Mouse (Mus musculus): ENCODE measurements around the gene Shf. TPM values are rescaled to one million over a fixed set of nuclear protein-coding genes. Genes with fewer than 3 reads are reported as not detected.
"Not testable (repeated sequence)": the region's sequence is repeated elsewhere in the genome, so short reads cannot be mapped to it uniquely, and the experiment has no call there.

The Shf gene
- total RNA-seq, 2 experiments from 2014 or later, result 64.9 to 72.2 TPM

DNA sequence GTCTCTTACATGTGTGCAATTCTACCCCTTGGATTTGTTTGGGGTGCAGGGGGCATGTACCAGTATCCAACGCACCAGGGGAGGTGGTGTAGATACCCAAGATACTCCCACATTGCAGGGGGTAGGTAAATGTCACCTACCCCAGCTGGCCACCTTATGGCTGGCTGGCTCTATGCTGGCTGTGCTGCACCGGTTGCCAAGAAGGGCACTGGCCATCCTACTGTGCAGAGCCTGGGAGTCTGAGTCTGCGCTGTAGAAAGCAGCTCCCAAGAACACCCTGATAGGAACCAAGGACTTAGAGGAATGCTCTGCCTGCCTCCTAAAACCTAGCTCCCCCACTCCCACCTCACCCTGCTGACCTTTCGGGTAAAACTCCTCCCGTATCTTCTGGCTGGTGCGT lies 16.0 kb downstream of the Shf start:
- intact Hi-C loops (cut with DNase I), result no loop called here
- DNase-seq (ENCODE audit: low spot score in 2 of 2), result no peak

DNA sequence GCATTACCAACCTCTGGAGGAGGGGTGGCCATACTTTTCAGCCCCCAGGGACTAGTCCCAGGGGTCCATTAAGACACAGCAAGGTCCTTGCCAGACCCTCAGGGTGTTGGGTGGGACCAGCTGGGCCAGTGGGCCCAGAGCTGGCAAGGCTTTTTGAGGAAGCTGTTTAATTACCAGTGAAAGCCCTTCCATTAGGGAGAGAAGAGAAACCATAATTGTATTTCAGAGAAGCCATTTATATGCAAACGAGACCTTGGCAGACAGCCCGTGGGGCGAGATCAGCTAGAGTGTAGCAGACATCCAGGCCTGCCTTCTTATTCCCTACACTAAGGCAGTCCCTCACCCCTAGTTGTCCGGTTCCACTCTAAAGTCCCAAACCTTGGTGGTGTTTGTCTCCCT lies 17.0 kb downstream of the Shf start:
- DNase-seq (ENCODE audit: low spot score in 2 of 2), result peak; percentile 46 to 61
- intact Hi-C loops (cut with DNase I), result no loop called here

DNA sequence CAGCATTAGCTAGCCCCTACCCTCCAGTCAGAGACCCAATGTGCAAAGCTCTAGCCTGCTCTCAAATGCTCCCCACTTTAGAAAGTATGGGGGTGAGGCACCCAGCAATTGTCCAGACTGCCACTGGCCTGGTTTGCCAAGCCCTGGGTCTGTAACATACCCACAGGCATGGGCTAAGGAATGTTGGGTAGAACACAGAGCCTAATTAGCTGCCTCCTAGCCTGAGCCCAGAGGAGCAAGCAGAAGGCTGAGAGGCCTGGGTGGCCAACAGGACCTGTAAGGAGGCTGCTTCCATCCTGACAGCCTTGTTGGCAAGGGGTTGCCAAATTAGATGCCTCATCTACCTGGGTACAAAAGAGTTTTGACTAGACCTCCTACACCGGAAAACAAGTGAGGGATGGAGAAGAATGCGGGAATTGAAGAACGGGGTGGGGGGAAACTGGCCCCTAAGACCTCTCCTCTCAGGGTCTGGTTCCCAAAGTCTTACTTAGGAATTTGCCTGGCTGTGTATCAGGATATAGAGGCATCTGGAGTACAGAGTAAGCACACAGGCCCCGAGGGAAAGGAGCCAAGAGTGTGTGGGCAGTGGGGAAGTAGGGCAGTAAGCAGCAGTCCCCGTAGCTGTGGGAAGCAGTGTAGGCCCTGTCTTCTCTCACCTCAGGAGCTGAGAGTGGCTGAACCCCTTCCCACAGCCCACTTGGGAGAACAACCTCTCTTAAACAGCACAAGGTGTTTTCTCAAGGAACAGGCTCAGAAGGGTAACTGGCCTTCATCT lies 17.6 kb downstream of the Shf start:
- peak; percentile 48 to 91 for DNase-seq (ENCODE audit: low spot score in 2 of 2)
- intact Hi-C loops (cut with DNase I), result no loop called here

DNA sequence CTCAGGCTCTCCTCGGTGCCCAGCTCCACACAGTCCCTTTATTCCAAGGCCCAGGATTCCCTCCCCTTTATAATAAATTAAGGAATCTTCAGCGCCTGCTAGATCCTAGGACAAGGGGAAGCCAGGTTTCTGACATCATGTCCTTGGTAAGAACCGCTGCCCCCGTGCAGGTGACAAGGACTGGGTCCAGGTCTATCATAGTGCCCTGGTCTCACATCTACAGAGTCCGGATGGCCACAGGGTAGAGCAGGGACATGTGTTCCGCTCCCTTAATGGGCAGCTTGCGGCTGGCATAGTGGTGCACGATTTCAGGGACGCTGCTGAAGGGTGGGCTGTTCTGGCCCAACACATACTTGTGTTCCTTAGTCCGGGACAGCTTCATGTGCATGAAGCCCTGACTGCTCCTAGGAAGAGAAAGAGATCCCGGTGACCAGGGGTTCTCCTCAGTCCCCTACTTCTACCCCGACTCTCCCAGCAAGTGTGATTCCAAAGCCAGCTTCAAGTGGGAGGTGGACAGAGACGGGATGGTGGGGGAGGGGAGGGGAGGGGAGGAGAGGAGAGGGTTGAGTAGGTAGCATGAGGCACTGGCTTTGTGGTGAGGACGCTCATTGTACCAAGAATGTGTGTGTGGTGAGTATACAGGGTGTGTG lies 19.7 kb downstream of the Shf start:
- intact Hi-C loops (cut with DNase I), result no loop called here
- DNase-seq (ENCODE audit: low spot score in 2 of 2), result peak in 1 of 2 experiments; percentile 30

DNA sequence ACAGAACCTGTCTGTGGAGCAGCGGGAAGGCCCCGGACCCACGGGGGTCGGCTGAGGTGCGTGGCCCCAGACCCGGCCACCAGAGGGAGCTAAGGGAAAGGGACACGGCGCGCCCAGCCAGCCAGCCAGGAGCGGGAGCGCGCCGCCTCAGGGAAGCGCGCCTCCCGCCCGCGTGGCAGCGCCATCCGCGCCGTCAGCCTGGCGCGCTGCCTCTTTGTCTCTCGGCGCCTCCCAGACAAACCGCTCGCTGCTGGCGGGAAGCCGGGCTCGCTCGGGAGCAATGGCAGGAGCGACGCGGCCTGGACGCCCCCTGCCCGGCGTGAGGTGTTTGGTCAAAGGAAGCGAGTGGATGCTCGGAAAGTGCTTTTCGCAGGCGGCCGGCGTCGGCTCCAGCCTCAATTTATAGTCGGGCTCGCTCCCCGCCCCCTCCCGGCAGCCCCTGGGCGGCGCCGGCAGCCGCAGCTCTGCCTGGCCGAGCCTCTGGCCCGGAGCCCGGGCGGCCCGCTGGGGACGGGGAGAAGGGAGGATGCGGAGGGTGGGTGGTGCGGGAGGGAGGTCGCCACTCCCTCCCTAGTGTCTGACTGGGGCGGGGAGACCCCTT lies 20.3 kb downstream of the Shf start:
- intact Hi-C loops (cut with DNase I), result loop anchor here (1.0 kb wide), 2 partner anchors 20 to 30 kb away; no protein-coding TSS in a partner anchor
- peak; percentile 89 to 91 for DNase-seq (ENCODE audit: low spot score in 2 of 2)

DNA sequence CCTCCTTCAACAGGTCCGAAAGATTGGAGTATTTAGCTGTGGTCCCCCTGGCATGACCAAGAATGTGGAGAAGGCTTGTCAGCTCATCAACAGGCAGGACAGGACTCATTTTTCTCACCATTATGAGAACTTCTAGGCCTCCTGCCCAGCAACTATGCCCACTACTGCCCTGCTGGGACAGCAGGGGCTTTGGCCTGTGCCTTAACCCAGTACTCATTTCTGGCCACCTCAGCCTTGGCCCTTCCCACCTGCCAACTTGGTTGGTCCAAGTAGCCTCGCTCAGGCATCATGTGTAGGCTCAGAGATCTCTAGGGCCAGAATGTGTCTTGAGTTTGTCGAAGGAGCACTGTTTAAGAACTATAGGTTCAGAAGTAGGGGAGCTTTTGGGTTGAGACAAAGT lies 21.7 kb downstream of the Shf start:
- DNase-seq (ENCODE audit: low spot score in 2 of 2), result no peak
- intact Hi-C loops (cut with DNase I), result no loop called here

DNA sequence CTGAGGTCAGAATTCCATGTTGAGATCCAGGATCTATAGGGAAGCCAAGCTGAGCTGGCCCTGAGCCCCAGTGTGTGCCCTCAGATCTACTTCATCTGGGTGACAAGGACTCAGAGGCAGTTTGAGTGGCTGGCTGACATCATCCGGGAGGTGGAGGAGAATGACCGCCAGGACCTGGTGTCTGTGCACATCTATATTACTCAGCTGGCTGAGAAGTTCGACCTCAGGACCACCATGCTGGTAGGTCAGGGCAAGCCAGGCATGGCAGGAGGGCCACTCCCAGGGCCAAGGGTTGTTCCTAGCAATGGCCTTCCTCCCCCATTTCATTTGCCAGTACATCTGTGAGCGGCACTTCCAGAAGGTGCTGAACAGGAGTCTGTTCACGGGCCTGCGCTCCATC lies 22.8 kb downstream of the Shf start:
- DNase-seq (ENCODE audit: low spot score in 2 of 2); intact Hi-C loops (cut with DNase I): not testable (repeated sequence)

DNA sequence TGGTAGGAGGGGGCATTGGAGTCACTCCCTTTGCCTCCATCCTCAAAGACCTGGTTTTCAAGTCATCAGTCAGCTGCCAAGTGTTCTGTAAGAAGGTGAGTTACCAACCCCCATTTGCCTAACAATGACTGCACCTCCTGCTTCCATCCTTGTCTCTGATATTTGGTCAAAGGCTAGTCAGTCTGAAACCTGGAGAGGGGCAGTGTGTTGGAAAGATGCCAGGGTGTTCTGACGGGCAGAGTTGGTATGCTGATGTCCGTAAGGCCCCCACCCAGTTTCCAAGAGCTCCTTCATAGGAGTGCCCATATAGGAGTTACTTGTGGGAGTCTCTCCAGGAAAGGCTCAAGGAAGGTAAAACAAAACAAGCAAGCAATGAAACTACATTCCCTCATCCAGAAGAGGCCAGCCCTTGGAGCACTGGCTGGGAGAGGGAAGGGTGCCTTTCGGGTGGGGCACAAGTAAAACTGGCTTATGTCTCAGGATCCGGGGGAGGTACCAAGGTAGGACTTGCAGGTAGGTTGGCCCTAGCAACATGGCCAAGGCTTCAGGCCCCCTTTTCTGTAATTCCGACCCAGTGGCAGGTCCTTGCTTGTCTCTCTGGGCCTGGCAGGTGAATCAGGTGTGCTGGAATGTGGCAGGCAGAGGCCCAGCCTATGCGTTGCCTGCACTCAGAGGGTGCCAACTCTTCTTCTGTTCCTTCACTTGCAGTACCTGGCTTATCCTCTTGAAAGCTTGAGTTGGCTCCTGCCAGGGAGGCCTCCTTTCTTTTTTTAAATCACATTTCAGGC lies 23.7 kb downstream of the Shf start:
- DNase-seq (ENCODE audit: low spot score in 2 of 2), result no peak
- intact Hi-C loops (cut with DNase I), result no loop called here

DNA sequence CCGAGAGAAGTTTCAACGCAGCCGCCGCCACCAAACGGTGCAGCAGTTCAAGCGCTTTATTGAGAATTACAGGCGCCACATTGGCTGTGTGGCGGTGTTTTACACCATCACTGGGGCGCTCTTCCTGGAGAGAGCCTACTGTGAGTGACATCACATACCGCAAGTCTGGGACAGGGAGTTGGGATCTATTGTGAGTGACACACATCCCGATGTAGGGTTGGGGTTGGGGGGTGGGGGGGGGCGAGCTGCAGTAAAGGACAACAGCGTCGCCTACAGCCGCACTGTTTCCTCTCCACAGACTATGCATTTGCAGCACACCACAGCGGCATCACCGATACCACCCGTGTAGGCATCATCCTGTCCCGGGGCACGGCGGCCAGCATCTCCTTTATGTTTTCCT lies 31.7 kb downstream of the Shf start:
- DNase-seq (ENCODE audit: low spot score in 2 of 2), result no peak
- intact Hi-C loops (cut with DNase I), result no loop called here

DNA sequence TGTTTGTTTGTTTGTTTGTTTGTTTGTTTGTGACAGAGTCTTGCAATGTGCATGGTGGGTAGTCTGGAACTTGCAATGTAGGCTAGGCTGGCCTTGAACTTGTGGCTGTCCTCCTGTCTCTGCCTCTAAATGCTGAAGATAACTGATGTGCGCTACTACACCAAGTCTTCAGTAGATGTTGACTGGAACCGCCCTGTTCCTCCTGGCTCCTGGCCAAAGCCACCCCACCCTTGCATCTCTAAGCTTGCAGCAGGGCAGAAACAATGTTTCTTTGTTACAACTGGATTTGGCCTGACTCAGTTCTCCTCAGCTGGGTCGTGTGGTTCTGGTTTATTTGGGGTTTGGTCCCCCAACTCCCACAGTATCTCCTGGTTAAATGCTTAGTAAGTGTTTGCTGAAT lies 34.8 kb downstream of the Shf start:
- DNase-seq (ENCODE audit: low spot score in 2 of 2), result no peak
- intact Hi-C loops (cut with DNase I), result no loop called here

DNA sequence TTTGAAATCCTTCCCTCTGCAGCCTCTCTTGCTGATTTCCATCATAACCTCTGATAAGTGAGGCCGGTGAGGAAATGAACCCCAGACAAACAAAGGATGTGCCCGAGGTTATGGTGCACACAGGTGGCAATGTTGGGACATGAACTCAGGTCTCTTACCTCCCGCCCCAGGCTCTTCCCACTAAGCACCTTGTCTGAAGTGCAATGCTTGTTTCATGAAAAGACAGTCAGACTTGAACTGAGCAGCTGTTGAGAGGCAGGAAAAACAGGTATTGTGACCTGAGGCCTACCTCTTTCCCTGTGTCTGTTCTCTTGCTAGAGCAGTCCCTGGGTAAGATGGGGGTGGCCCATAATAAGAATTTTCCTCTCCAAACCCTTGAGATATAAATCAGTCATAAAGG lies 36.7 kb downstream of the Shf start:
- intact Hi-C loops (cut with DNase I), result no loop called here
- no peak for DNase-seq (ENCODE audit: low spot score in 2 of 2)

DNA sequence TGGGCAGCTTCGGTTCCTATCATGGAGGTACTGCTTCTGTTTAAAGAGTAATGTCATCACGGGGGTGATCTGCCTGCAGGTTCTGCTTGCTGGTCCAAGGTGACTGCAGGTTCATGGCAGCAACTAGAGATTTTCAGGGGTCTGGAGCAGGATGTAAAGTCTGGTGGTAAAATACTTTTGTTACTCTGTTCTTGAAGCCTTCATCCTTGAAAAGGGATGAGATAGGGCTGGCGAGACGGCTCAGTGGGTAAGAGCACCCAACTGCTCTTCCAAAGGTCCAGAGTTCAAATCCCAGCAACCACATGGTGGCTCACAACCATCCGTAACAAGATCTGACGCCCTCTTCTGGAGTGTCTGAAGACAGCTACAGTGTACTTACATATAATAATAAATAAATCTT lies 38.6 kb downstream of the Shf start:
- DNase-seq (ENCODE audit: low spot score in 2 of 2); intact Hi-C loops (cut with DNase I): not testable (repeated sequence)

DNA sequence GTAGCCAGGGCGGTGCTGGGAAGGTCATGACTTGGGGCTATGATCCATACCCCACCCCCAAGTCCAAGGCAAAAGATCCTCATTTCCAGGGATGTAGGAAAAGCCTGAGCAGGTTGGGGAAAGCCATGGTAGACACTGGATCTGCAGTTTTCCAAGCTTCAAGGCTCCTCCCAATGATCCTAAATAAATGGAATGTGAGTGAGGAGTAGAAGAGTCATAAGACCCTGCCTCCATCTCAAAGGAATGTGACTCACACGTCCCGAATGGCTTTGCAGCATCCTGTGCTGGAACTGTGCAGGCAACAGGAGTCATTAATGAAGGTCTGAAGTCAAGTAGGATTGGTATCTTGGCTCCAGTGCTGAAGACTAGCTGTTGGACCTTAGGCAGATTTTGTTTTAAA lies 41.0 kb downstream of the Shf start:
- no peak for DNase-seq (ENCODE audit: low spot score in 2 of 2)
- intact Hi-C loops (cut with DNase I), result no loop called here

DNA sequence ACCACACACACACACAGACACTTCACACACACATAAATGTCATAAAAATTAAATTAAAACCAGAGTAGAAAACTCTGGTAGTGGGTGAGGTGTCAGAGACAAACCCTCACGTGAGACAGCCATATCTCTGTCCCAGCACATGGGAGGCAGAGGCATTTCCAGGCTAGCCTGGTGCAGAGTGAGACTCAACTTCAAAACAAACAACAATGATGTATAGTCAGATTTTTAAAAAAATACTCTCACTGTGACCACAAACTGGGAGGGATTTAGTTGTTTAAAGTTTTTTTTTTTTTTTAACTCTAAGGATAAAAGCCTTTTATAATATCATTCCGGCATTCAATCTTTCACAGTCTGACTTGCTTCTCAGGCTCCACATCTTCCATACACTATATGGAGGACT lies 43.6 kb downstream of the Shf start:
- no peak for DNase-seq (ENCODE audit: low spot score in 2 of 2)
- intact Hi-C loops (cut with DNase I), result no loop called here

DNA sequence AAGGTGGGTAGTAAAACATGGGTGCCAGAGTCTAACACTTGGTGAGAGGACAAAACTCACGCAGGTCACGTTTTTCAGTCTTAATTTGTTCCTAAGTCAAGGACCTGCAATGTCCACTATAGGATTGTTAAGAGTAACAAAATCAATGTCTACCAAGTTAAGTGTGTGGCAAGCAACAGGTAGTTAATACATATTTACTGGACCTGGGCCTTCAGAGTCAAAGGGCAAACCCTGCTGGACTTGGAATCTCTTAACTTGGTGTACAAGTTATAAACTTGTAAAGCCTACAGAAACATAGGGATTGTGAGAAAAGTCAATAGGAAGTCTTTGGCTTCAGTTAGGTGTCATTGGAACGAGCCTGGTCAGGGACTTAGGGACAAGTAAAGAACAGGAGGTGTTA lies 44.4 kb downstream of the Shf start:
- intact Hi-C loops (cut with DNase I), result no loop called here
- no peak for DNase-seq (ENCODE audit: low spot score in 2 of 2)

DNA sequence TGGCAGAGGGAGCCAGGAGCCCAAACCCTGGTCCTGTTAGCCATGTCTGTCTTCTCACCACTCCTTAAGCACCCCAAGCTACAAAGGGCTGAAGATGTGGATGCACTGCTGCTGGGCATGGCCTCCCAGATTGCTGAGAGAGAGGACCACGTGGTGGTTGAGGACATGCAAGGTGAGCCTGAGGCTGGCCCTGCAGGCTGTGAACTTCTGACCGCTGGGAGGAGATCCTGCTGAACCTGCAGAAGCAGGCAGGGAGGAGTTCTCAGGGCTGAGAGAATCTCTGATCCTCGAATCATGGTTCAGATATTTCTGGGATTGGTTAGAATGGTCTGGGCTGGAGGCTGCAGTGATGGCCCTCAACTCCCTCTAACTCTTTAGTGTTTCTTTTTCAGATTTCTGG lies 45.0 kb downstream of the Shf start:
- no peak for DNase-seq (ENCODE audit: low spot score in 2 of 2)
- intact Hi-C loops (cut with DNase I), result no loop called here

DNA sequence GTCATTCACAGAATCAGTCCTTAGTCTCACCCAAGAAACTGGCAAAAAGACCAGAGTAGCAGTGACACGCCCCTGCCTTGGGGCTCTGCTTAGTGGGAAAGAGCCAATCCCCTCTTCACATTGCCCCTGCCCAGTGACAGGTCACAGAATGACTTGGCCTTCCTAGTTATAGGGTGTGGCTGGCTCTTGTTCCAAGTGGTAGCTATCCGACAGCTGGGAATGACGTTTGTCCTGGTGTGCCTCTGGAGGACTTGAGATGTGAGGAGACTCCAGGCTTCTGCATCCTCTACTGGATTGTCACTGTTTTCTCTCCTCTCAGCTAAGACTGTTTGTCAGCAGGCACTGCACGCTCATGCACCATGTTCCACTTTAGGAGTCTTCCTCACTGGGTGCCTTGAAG lies 51.6 kb downstream of the Shf start:
- intact Hi-C loops (cut with DNase I), result no loop called here
- no peak for DNase-seq (ENCODE audit: low spot score in 2 of 2)

DNA sequence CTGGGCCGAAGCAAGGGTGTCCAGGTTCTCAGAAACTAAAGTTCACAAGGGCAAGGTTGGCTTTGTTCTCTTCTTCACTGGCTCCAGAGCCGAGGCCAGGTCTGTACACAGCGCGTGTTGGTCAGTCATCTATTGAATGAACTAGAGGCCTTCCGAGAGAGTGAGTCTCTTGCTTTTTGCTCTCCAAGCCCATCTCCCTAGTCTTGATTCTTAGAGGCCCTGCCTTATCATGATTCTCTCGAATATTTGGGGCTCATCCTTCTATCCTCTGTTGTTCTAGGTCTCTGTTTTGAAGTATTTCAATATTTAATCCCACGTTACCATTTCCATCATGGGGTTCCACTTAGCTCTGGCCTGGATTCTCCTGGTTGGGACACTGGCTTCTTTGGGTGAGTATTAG lies 53.6 kb downstream of the Shf start, which contains the start of gene Duox1:
TSS of gene Duox1 (plus strand) at position 301 of the 400 bp plus-strand sequence.
- intact Hi-C loops (cut with DNase I), result no loop called here
- DNase-seq (ENCODE audit: low spot score in 2 of 2), result no peak

DNA sequence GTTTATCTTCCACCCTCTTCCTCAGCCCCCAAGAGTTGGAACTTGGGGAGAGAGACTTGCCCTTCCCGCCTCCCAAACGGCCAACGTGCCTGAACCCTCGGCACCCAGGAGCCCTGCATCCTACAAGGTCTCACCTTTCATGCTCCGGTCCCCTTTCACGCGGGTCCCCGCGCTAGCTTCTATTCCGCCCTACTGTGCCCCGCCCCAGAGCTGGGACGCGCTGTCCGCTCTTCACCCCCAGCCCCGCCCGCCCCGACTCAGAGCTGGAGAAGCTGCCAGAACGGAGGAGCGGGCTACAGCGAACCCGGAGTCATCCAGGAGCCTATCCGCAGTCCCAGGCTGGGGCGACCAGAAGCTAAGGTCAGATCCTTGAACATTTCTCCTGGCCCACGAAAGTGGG lies 55.4 kb downstream of the Shf start, which contains the start of gene Duoxa1:
TSS of gene Duoxa1 (minus strand) at position 195 of the 400 bp plus-strand sequence.
- no peak for DNase-seq (ENCODE audit: low spot score in 2 of 2)
- intact Hi-C loops (cut with DNase I), result no loop called here

Measured in left cerebral cortex, postnatal 25 days (tissue).